Mouse (Mus musculus) cortical plate, adult 2 months (tissue): ENCODE measurements around the gene Fam166a.

Experiments used
- CTCF ChIP-seq: fragments of 200-500 bp; IDR thresholded peaks from 2 replicates; pipeline ENCODE4 v1.5.1; 2011; ENCODE audit warnings: mild to moderate bottlenecking, control low read depth, low read length; ENCODE audit not compliant: insufficient read depth; ENCODE audit errors: extremely low read depth
- POLR2A ChIP-seq: fragments of 200-500 bp; IDR thresholded peaks from 2 replicates; pipeline ENCODE4 v1.6.1; 2011; ENCODE audit warnings: mild to moderate bottlenecking, low read length, control low read depth; ENCODE audit not compliant: insufficient read depth; ENCODE audit errors: extremely low read depth

DNA sequence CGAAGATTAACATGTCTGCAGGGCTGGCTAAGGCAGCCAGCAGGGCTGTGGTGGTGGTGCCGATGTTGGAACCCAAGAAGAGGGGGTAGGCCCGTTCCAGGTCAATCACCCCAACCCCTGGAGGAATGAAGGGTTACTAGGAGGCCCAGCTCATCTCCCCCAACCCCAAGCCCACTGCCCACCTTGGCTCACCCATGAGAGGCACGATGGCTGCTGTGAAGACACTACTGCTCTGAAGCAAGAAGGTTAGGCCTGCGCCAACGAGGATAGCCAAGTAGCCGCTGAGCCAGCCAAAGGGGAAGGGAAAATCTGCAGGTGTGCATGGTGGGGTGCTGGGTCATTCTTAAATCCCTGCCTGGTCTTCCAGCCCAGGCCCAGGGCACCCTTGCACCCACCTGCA, 12.0 kb downstream of the Fam166a start:
- TF ChIP-seq CTCF (no peak), POLR2A (no peak)
